Mouse (Mus musculus): ENCODE measurements at regions not wholly inside any gene's neighbourhood (a gene's known extent, or its start where the extent isn't known, plus 50 kb on each side); places are given as distances from the start of the nearest gene placed in this dataset.

Small RNAs in the stretch of these regions (microRNA-seq; reads per million reads assigned to microRNA genes)
- gene Gm27690: 0 reads per million in 2 experiments

Measured in gastrocnemius, postnatal 36 days (tissue).